Mouse (Mus musculus) left cerebral cortex, postnatal 14 days (tissue): Measurements from ENCODE around the gene Gm49383. TPM values are rescaled to one million over a fixed set of nuclear protein-coding genes. Genes with fewer than 3 reads are reported as not detected.
A peak's percentile ranks its signal among the peaks of the same experiment; 100 is the strongest.

Source experiments
- DNase-seq, 2 experiments: peaks; one replicate each; pipeline ENCODE4 v3.0.0; 2021 to 2022; ENCODE audit warnings: low spot score in 2 of 2, mixed read lengths in 1 of 2
- intact Hi-C: fragments of 180-260 bp; cut with DNase I; formaldehyde crosslinking; loops from one replicate; pipeline ENCODE4 v1.15.1; 2025
- total RNA-seq, 2 experiments: library from RNA; stranded (reverse); gene quantifications; 2 replicates each; pipeline ENCODE4 v1.2.3; 2021

The Gm49383 gene
- total RNA-seq, 2 experiments from 2014 or later = 4.9 to 5.6 TPM

- intact Hi-C loops = no loop called here
- no peak for DNase-seq
These were observed 10.5 kb upstream of the Gm49383 start for GRCm38 (mm10) chr12:69207396-69207795.

DNA sequence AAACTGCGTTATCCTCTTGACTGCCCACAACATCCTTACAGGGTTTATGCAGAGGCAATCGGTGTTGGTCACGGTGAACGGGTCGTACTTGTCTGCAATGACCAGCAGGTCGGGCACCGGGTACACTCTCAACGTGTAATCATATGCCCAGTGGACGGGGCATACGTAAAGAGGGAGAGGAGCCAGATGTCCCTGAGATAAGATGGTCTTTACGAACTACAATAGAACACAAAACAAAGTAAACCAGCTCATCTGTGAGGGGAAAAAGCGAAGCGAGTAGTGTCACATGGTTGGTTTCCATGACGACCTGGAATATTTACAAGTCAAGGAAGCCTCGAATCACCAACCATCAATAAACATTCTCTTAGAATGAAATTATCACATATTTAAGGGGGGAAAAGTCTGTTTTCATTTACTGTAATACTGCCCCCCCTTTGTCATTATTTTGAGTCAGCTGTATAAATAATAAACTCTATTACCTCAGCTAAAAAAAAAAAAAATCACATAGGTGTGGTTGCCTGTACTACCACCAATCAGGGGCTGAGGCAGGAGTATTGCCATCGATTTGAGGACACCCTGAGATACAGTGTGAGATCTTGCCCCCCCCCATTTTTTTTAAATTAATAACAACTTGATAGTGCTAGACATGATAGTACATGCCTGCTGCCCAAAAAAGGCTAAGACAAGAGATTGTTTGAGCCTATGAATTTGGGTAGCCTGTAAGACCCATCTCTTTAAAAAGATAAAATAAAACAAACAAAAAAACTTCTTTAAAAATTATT lies 7.3 kb upstream of the Gm49383 start, which contains the start of gene Gm49384:
Gene Gm49384 (minus strand): TSS at position 216 of the 782 bp plus-strand sequence.
- intact Hi-C loops = no loop called here
- no peak for DNase-seq

- no peak for DNase-seq
- intact Hi-C loops = loop anchor here (2.0 kb wide), 1 partner anchor 98 kb away; the partner anchor contains the start of gene Klhdc2
These were observed 2.1 kb upstream of the Gm49383 start for GRCm38 (mm10) chr12:69198985-69199384.

DNA sequence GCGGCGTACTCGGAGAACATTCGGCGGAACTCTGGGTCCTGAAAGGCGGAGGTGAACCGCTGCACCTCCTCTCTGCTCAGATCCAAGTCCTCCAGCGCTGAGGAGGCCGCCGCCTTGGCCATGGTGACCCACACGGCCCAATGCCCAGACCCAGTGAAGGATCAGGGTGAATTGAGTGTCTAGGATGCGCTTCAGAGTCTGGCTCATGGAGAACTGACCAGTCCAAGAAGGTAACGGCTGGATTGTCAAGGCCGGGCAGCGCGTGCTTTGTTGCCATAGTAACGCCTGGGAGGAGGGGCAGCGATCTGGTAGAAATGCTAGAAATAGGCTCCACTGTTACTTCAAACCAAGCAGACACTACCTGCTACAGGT lies 1.2 kb upstream of the Gm49383 start, which contains the start of gene Dnaaf2:
Gene Dnaaf2 (minus strand): TSS at position 266 of the 372 bp plus-strand sequence.
- intact Hi-C loops = loop anchor here (2.0 kb wide), 1 partner anchor 99 kb away; the partner anchor contains the start of gene Klhdc2
- peak; percentile 66 to 75 for DNase-seq

- intact Hi-C loops = loop anchor here (2.0 kb wide), 1 partner anchor 99 kb away; the partner anchor contains the start of gene Klhdc2
These were observed 667 bp upstream of the Gm49383 start for GRCm38 (mm10) chr12:69197378-69198163.

DNA sequence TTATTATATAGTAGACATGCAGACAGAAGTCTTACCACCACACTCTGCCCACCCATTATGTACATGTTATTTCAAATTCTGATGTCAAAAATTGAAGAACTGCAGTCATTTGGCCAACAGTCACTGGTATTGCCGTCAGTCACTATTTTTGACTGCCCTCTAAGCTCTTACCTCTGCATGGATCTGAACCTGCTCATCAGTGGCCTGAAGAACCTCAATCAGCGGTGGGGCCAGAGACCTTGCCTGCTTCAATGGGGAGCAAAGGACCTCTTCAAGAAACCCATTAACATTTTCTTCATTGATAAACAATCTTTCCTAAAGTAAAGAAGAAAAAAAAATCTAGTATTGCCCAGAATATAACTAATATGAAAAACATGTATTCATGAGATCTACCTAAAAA lies 4.3 kb downstream of the Gm49383 start:
- intact Hi-C loops = no loop called here
- DNase-seq = no peak

More at GRCm38 (mm10) chr12:69197378-69198163, 667 bp upstream of the Gm49383 start:
- peak; percentile 22 to 34 for DNase-seq

DNA sequence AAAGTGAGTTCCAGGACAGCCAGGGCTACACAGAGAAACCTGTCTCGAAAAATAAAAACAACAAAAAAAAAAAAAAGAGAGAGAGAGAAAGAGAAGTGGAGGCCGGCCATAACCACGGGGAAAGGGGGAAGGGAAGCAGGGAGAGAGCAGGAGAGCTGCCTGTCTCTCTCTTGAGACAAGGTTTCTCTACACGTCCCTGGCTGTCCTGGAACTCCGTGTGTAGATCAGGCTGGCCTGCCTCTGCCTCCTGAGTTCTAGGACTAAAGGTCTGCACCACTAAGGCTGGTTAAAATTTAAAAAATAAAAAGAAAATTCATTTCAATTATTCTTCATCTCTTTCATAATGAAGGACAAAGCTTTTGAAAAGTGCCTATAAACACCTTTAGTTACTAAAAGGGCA lies 5.5 kb downstream of the Gm49383 start:
- intact Hi-C loops = no loop called here
- no peak for DNase-seq

DNA sequence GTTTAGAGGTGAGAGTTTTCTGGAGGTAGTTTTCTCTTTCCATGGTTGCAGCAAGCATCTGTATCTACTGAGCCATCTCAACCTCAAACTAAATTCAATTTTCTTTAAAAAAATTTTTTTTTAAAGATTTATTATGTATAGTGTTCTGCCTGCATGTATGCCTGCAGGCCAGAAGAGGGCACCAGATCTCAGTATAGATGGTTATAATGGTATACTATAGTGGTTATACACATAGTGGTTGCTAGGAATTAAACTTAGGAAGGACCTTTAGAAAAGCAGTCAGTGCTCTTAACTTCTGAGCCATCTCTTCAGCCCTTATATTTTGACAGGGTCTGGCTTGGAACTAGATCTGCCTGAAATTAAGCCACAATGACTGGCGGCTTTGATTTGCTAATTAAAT lies 6.4 kb downstream of the Gm49383 start:
- no peak for DNase-seq
- intact Hi-C loops = no loop called here

GRCm38 (mm10) chr12:69190074-69190473 lies 6.8 kb downstream of the Gm49383 start:
- no peak for DNase-seq
- intact Hi-C loops = no loop called here

DNA sequence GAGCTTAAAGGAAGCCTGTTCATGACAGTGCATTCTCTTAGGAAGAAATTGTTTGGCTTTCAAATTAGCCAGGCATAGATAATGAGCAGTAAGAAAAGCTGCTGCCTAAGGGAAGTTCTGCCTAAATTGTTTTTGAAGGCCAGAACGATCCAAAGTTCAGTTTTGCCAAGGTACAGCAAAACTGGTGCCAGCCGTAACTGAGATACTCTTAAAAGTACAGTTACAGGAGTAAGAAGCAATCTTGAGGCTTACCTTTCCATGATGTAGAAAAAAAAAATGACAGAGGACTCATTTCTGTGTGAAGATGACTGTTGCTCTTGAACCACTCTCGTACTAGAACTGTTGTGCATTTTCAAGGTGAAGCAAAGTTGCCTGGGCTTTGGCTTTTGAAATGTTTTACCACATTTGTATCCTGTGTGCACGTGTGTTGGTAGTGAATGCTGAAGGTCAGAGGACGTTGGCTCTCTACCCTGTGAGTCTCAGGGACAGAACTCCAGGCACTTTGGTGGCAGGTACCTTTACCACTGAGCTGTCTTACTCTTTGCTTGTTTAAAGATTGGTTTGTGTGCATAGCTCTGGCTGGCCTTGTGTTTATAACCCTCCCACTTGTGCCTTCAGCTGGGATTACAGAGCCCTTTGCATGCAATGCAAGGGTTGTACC lies 10.0 kb downstream of the Gm49383 start:
- no peak for DNase-seq
- intact Hi-C loops = no loop called here

DNA sequence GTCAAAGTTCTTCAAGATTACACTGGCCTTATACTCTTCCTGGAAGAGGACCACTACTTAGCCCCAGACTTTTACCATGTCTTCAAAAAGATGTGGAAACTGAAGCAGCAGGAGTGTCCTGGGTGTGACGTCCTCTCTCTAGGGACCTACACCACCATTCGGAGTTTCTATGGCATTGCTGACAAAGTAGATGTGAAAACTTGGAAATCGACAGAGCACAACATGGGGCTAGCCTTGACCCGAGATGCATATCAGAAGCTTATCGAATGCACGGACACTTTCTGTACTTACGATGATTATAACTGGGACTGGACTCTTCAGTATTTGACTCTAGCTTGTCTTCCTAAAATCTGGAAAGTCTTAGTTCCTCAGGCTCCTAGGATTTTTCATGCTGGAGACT lies 11.5 kb downstream of the Gm49383 start:
- no peak for DNase-seq
- intact Hi-C loops = no loop called here

DNA sequence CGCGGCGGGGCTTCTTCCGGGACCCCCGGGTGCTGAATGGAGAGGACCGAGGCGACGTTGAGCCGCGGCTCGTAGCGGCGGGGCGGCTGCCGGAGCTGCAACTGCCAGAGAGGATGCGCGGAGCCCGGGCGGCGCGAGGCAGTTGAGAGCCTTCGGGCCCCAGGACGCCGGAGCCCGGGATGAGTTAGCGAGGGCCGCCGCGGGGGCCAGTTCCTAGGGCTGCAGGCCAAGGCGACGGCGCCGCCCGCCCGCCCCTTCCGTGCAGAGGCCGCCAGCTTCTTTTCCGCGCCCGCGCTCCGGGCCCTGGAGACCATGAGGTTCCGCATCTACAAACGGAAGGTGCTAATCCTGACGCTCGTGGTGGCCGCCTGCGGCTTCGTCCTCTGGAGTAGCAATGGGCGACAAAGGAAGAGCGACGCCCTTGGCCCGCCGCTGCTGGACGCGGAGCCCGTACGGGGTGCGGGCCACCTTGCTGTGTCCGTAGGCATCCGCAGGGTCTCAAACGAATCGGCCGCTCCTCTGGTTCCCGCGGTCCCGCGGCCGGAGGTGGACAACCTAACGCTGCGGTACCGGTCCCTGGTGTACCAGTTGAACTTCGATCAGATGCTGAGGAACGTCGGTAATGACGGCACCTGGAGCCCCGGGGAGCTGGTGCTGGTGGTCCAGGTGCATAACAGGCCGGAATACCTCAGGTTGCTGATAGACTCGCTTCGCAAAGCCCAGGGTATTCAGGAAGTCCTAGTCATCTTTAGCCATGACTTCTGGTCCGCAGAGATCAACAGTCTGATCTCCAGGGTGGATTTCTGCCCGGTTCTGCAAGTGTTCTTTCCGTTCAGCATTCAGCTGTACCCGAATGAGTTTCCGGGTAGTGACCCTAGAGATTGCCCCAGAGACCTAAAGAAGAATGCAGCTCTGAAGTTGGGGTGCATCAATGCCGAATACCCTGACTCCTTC lies 12.3 kb downstream of the Gm49383 start:
- peak; percentile 52 to 63 for DNase-seq
- intact Hi-C loops = no loop called here

GRCm38 (mm10) chr12:69183583-69184308 lies 13.2 kb downstream of the Gm49383 start, which contains the start of the genes Rpl36al and Mgat2:
Rpl36al (minus strand) TSS chr12:69184083.
Mgat2 (plus strand) TSS chr12:69184157.
- intact Hi-C loops = no loop called here
- peak; percentile 98 to 100 for DNase-seq

DNA sequence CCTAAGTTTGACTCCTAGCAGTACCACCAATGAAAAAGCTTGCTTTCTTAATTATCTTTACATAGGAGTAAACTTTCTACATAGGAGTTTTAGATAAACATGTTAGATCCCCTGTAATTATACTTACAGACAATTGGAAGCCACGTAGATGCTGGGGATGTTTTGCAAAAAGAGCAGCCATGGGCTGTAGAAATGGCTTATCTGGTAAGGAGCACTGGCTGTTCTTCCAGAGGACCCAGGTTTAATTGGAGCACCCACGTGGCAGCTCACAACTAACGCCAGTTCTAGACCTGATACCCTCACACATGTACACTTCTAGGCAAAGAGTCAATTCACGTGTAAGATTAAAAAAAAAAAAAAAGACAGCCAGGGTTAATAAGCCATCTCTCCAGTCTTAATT lies 15.1 kb downstream of the Gm49383 start:
- intact Hi-C loops = no loop called here

GRCm38 (mm10) chr12:69179371-69179770 lies 17.5 kb downstream of the Gm49383 start:
- intact Hi-C loops = no loop called here
- DNase-seq = no peak

More for the DNA sequence above, 15.1 kb downstream of the Gm49383 start:
- DNase-seq = no peak

DNA sequence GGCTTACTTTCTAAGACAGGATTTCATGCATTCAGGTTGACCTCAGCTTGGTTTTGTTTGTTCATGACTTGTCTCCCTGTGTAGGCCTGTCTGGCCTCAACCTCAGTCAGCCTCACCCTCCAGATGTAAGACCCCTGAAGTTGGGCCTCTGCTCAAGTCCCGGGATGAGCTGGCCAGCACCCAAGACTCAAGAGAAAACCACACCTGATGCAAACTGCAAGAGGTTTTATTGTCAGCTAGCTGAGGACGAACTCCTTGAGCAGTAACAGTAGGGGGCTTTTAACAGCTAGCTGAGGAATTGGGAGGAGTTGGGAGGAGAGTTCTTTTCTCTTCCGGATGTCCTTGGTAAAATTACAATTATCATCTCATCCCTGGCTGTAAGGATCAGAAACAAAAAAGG lies 19.4 kb downstream of the Gm49383 start:
- DNase-seq = no peak
- intact Hi-C loops = no loop called here

DNA sequence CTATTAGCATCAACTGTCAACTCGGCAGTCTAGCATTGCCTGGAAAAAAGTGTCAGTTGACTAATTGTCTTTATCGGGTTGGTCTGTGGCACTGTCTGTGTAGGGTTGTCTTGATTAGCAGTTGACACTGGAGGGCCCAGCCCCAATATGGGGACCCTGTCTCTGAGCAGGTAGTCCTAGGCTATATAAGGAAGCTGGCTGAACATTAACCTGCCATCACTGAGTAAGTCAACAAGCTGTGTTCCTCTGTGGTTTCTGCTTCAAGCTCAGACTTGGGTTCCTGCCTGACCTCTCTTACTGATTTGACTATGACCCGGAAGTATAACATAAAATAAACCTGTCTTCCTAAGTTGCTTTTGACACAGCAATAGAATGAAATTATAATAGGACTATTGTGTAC lies 20.9 kb downstream of the Gm49383 start:
- intact Hi-C loops = no loop called here
- no peak for DNase-seq

- intact Hi-C loops = no loop called here
- DNase-seq = no peak
These were observed 25.6 kb downstream of the Gm49383 start for GRCm38 (mm10) chr12:69171307-69171706.
